Mouse (Mus musculus) limb, embryonic 14.5 days (tissue): ENCODE data around the gene Slc5a12. TPM values are rescaled to one million over a fixed set of nuclear protein-coding genes. Genes with fewer than 3 reads are reported as not detected.

Experiments
- ATAC-seq: fragments of 200-750 bp; cut with Nextera tagmentation; 2 replicates; pipeline ENCODE4 v1.8.0; 2017; ENCODE audit warnings: low read depth, moderate number of reproducible peaks, moderate TSS enrichment; ENCODE audit not compliant: low FRiP score
- DNase-seq: peaks from one replicate; pipeline ENCODE4 v3.0.0-alpha.2; 2015; ENCODE audit warnings: low spot score
- H3K27ac ChIP-seq: fragments of 300-500 bp; sonication (generic); replicated peaks from 2 replicates; pipeline ENCODE4 v1.5.1; 2014; ENCODE audit warnings: low read depth, mild to moderate bottlenecking, low read length, moderate library complexity, mixed read lengths
- H3K27me3 ChIP-seq: fragments of 300-500 bp; sonication (generic); 2 replicates; pipeline ENCODE4 v1.6.1; 2014; ENCODE audit warnings: low read length, mixed read lengths; ENCODE audit not compliant: control insufficient read depth, insufficient read depth
- H3K36me3 ChIP-seq: fragments of 300-500 bp; sonication (generic); 2 replicates; pipeline ENCODE4 v1.6.1; 2014; ENCODE audit warnings: mild to moderate bottlenecking, low read length, moderate library complexity, mixed read lengths; ENCODE audit not compliant: control insufficient read depth, insufficient read depth
- H3K4me1 ChIP-seq: fragments of 300-500 bp; sonication (generic); 2 replicates; pipeline ENCODE4 v1.6.1; 2014; ENCODE audit warnings: antibody characterized with exemption, low read length, mixed read lengths; ENCODE audit not compliant: control insufficient read depth, insufficient read depth
- H3K4me2 ChIP-seq: fragments of 300-500 bp; sonication (generic); replicated peaks from 2 replicates; pipeline ENCODE4 v1.6.1; 2014; ENCODE audit warnings: low read depth, mild to moderate bottlenecking, low read length, moderate library complexity; ENCODE audit not compliant: severe bottlenecking
- H3K4me3 ChIP-seq: fragments of 300-500 bp; sonication (generic); replicated peaks from 2 replicates; pipeline ENCODE4 v1.5.1; 2014; ENCODE audit warnings: low read length
- H3K9ac ChIP-seq: fragments of 300-500 bp; sonication (generic); 2 replicates; pipeline ENCODE4 v1.6.1; 2014; ENCODE audit warnings: mild to moderate bottlenecking, low read depth, low read length, moderate library complexity; ENCODE audit not compliant: severe bottlenecking
- H3K9me3 ChIP-seq: fragments of 300-500 bp; sonication (generic); 2 replicates; pipeline ENCODE4 v1.6.1; 2016; ENCODE audit warnings: low read length; ENCODE audit not compliant: control insufficient read depth
- POLR2A ChIP-seq: fragments of 200-500 bp; IDR thresholded peaks from 2 replicates; pipeline ENCODE4 v1.8.0; 2012; ENCODE audit warnings: inconsistent platforms, mild to moderate bottlenecking, moderate library complexity, borderline replicate concordance; ENCODE audit not compliant: insufficient read depth, insufficient read length; ENCODE audit errors: extremely low read depth
- WGBS: fragments of 180-500 bp; shearing (Covaris S2); extraction: QIAGEN DNeasy Blood & Tissue Kit; methylation state at CpG from one replicate; pipeline ENCODE4 v1.1.7; 2014; 5-methylcytosine and 5-hydroxymethylcytosine counted together
- polyA plus RNA-seq, 2 experiments: library from polyadenylated mRNA; depleted of rRNA in 1 of 2; stranded (reverse) in 1 of 2; unstranded in 1 of 2; fragments of >200 nt; fragmentation: Nextera tagmentation in 1 of 2; extraction: Ambion mirVana in 1 of 2; gene quantifications; 2 replicates each; pipeline versions ENCODE4 v1.2.1 to v1.2.3; 2012 to 2014

The Slc5a12 gene
- polyA plus RNA-seq (2012; rRNA removed) (0.01 TPM in 2 replicates), polyA plus RNA-seq (2014; fragmentation: Nextera tagmentation; extraction: Ambion mirVana) (not detected in 2 replicates)

GRCm38 (mm10) chr2:110596932-110597331, at the start of gene Slc5a12:
TSS of gene Slc5a12 (plus strand) at chr2:110597298.
- no peaks in the 10 kb centered on the region for H3K4me1 ChIP-seq
- DNase-seq (no peak), ATAC-seq (no peak)
- 70% methylated on average over 2 of the region's 2 CpGs for WGBS
- H3K9me3 ChIP-seq: no peaks in the 10 kb centered on the region
- TF ChIP-seq POLR2A: no peak
- no peaks in the 10 kb centered on the region for H3K27me3 ChIP-seq
- H3K4me3 ChIP-seq: no peak within 1 kb of the TSS
- no peak within 1 kb of the TSS for H3K9ac ChIP-seq
- no peaks in the 10 kb centered on the region for H3K36me3 ChIP-seq
- H3K27ac ChIP-seq: no peak within 1 kb of the TSS
- H3K4me2 ChIP-seq: no peak within 1 kb of the TSS

- Histone ChIP-seq H3K4me3 (no peak overlapping the region), H3K27me3 (no peaks in the 10 kb centered on the region), H3K4me1 (peaks cover 4% of the 10 kb centered on the region; the same call in 1 of the 2 replicates), H3K9me3 (no peaks in the 10 kb centered on the region), H3K27ac (no peak overlapping the region), H3K9ac (no peak overlapping the region), H3K4me2 (no peak overlapping the region), H3K36me3 (no peaks in the 10 kb centered on the region)
- WGBS: 31% methylated on average over 1 of the region's 1 CpGs
- TF ChIP-seq POLR2A: no peak
- DNase-seq (no peak), ATAC-seq (no peak)
Observed at GRCm38 (mm10) chr2:110556098-110556497, 41.0 kb upstream of the Slc5a12 start.

GRCm38 (mm10) chr2:110562621-110563020, 34.5 kb upstream of the Slc5a12 start:
- Histone ChIP-seq H3K9ac (no peak overlapping the region), H3K36me3 (no peaks in the 10 kb centered on the region), H3K27me3 (no peaks in the 10 kb centered on the region), H3K27ac (0 out of 2 replicates have a peak overlapping the region, but pooled peaks have one; percentile 21), H3K4me1 (peaks cover 14% of the 10 kb centered on the region), H3K9me3 (no peaks in the 10 kb centered on the region), H3K4me2 (no peak overlapping the region), H3K4me3 (no peak overlapping the region)
- no peak for TF ChIP-seq POLR2A
- ATAC-seq: no peak
- WGBS: 47% methylated on average over 2 of the region's 2 CpGs
- no peak for DNase-seq

GRCm38 (mm10) chr2:110564673-110565627, 32.1 kb upstream of the Slc5a12 start:
- ATAC-seq (peak; percentile 75), DNase-seq (peak; percentile 96)
- Histone ChIP-seq H3K9me3 (no peaks in the 10 kb centered on the region), H3K9ac (no peak overlapping the region), H3K4me1 (peaks cover 14% of the 10 kb centered on the region), H3K27me3 (no peaks in the 10 kb centered on the region), H3K4me2 (no peak overlapping the region), H3K36me3 (no peaks in the 10 kb centered on the region), H3K27ac (no peak overlapping the region; the same call in 1 of the 2 replicates), H3K4me3 (no peak overlapping the region)
- 37% methylated on average over 5 of the region's 5 CpGs for WGBS
- TF ChIP-seq POLR2A: no peak

GRCm38 (mm10) chr2:110586692-110587091, 10.4 kb upstream of the Slc5a12 start:
- DNase-seq (no peak), ATAC-seq (no peak)
- Histone ChIP-seq H3K9me3 (no peaks in the 10 kb centered on the region), H3K9ac (no peak overlapping the region), H3K27me3 (no peaks in the 10 kb centered on the region), H3K27ac (no peak overlapping the region), H3K4me1 (no peaks in the 10 kb centered on the region), H3K4me2 (no peak overlapping the region), H3K36me3 (no peaks in the 10 kb centered on the region), H3K4me3 (no peak overlapping the region)
- 77% methylated on average over 6 of the region's 6 CpGs for WGBS
- TF ChIP-seq POLR2A: no peak
